Mouse (Mus musculus) embryonic facial prominence, embryonic 14.5 days (tissue): ENCODE data around the gene Leap2. TPM values are rescaled to one million over a fixed set of nuclear protein-coding genes. Genes with fewer than 3 reads are reported as not detected.
A peak's percentile ranks its signal among the peaks of the same experiment; 100 is the strongest.

Experiments
- ATAC-seq: fragments of 200-750 bp; cut with Nextera tagmentation; 2 replicates; pipeline ENCODE4 v1.8.0; 2017; ENCODE audit warnings: low read depth, moderate number of reproducible peaks, moderate TSS enrichment
- DNase-seq: peaks from one replicate; pipeline ENCODE4 v3.0.0-alpha.2; 2015; ENCODE audit warnings: low spot score
- H3K27ac ChIP-seq: fragments of 300-500 bp; sonication (generic); replicated peaks from 2 replicates; pipeline ENCODE4 v1.5.1; 2014; ENCODE audit warnings: low read depth, mild to moderate bottlenecking, low read length, moderate library complexity
- H3K27me3 ChIP-seq: fragments of 300-500 bp; sonication (generic); replicated peaks from 2 replicates; pipeline ENCODE4 v1.6.1; 2014; ENCODE audit warnings: low read length; ENCODE audit not compliant: control insufficient read depth, insufficient read depth
- H3K36me3 ChIP-seq: fragments of 300-500 bp; sonication (generic); 2 replicates; pipeline ENCODE4 v1.6.1; 2014; ENCODE audit warnings: low read length, mixed read lengths; ENCODE audit not compliant: control insufficient read depth, insufficient read depth
- H3K4me1 ChIP-seq: fragments of 300-500 bp; sonication (generic); 2 replicates; pipeline ENCODE4 v1.6.1; 2014; ENCODE audit warnings: antibody characterized with exemption, low read length; ENCODE audit not compliant: control insufficient read depth, insufficient read depth
- H3K4me2 ChIP-seq: fragments of 300-500 bp; sonication (generic); 2 replicates; pipeline ENCODE4 v1.6.1; 2014; ENCODE audit warnings: low read depth, mild to moderate bottlenecking, low read length, moderate library complexity, mixed read lengths
- H3K4me3 ChIP-seq: fragments of 300-500 bp; sonication (generic); 2 replicates; pipeline ENCODE4 v1.5.1; 2014; ENCODE audit warnings: low read depth, mild to moderate bottlenecking, low read length
- H3K9ac ChIP-seq: fragments of 300-500 bp; sonication (generic); 2 replicates; pipeline ENCODE4 v1.6.1; 2014; ENCODE audit warnings: low read depth, mild to moderate bottlenecking, low read length, moderate library complexity, mixed read lengths
- H3K9me3 ChIP-seq: fragments of 300-500 bp; sonication (generic); 2 replicates; pipeline ENCODE4 v1.6.1; 2016; ENCODE audit warnings: low read length; ENCODE audit not compliant: control insufficient read depth
- WGBS: fragments of 180-500 bp; shearing (Covaris S2); extraction: QIAGEN DNeasy Blood & Tissue Kit; methylation state at CpG from one replicate; pipeline ENCODE4 v1.1.7; 2014; 5-methylcytosine and 5-hydroxymethylcytosine counted together
- polyA plus RNA-seq: library from polyadenylated mRNA; unstranded; fragments of >200 nt; fragmentation: Nextera tagmentation; extraction: Ambion mirVana; gene quantifications from 2 replicates; pipeline ENCODE4 v1.2.1, GENCODE M21; 2014

The Leap2 gene
- polyA plus RNA-seq, 1 experiment from 2014 or later: not detected

DNA sequence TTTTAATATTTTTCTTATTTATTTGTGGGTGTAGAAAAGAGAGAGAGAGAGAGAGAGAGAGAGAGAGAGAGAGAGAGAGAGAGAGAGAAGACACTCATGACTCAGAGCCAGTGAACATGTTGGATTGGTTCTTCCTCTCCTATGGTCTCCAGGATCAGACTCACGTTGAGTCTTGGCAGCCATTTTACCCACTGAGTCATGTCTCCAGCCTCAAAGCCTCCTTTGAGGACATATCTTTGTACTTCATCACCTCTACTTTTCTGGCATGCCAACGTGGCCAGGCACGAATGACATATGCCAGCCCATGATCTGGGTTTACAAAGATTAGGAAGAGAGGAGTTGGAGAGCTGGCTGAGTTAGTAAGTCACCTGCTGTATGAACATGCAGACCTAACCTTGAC lies 37.2 kb upstream of the Leap2 start:
- no peaks in the 10 kb centered on the region for H3K9me3 ChIP-seq
- WGBS: 85% methylated on average over 3 of the region's 3 CpGs
- H3K36me3 ChIP-seq: 0 out of 2 replicates have a peak, but pooled peaks cover 4% of the 10 kb centered on the region
- peaks cover 46% of the 10 kb centered on the region for H3K27me3 ChIP-seq
- H3K4me2 ChIP-seq: no peak overlapping the region
- no peak overlapping the region for H3K4me3 ChIP-seq
- H3K27ac ChIP-seq: no peak overlapping the region
- H3K9ac ChIP-seq: no peak overlapping the region
- no peak for ATAC-seq
- peaks cover 16% of the 10 kb centered on the region for H3K4me1 ChIP-seq
- no peak for DNase-seq

DNA sequence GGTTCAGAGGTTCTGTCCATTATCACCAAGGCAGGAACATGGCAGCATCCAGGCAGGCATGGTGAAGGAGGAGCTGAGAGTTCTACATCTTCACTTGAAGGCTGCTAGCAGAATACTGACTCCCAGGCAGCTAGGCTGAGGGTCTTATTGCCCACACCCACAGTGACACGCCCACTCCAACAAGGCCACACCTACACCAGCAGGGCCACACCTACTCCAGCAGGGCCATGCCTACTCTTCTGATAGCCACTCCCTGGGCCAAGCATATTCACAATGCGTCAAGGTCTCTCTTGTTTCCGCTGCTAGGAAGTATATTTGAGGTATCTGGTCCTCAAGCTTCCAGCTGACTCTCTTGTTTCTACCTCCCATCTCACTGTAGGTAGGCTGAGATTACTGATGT lies 36.0 kb upstream of the Leap2 start:
- no peaks in the 10 kb centered on the region for H3K36me3 ChIP-seq
- DNase-seq (no peak), ATAC-seq (no peak)
- no peaks in the 10 kb centered on the region for H3K9me3 ChIP-seq
- WGBS: 62% methylated on average over 3 of the region's 3 CpGs
- H3K27ac ChIP-seq: no peak overlapping the region
- H3K27me3 ChIP-seq: peaks cover 34% of the 10 kb centered on the region
- H3K4me1 ChIP-seq: peaks cover 15% of the 10 kb centered on the region
- no peak overlapping the region for H3K4me3 ChIP-seq
- no peak overlapping the region for H3K4me2 ChIP-seq
- no peak overlapping the region for H3K9ac ChIP-seq

DNA sequence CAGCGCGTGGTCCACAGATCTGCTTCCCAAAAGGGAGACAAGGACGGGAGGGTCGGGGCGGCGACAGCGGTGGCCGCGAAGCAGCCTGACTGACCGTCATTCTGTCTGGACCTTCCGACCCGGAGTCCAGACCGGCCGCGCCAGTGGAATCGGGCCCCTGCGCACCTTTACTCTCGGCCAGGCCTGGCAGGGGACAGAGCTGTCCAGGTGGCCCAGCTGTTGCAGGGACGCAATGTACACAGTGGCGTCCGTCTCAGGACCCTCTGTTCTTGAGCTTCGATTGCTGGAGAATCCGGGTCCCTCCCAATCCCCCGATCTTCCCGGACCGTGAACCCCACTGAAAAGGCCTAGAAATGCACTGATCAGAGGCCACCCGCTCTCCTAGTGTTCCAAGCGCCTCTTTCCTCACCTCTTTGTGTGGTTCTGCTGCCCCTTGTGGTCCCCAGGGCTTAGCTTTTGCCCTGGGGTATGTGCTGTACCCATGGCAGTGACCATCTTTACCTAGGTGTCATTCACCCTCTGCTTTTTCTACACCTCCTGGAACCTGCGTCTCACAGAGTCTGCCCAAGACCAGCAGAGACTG lies 34.5 kb upstream of the Leap2 start:
- WGBS: 8% methylated on average over 19 of the region's 29 CpGs
- Histone ChIP-seq H3K27me3 (peaks cover 19% of the 10 kb centered on the region), H3K36me3 (no peaks in the 10 kb centered on the region), H3K4me3 (peak overlapping the region; percentile 60), H3K4me1 (peaks cover 4% of the 10 kb centered on the region), H3K9me3 (no peaks in the 10 kb centered on the region), H3K9ac (peak overlapping the region; percentile 76), H3K27ac (no peak overlapping the region), H3K4me2 (peak overlapping the region; percentile 89)
- DNase-seq: no peak
- peak; percentile 17; the same call in 1 of the 2 replicates for ATAC-seq

DNA sequence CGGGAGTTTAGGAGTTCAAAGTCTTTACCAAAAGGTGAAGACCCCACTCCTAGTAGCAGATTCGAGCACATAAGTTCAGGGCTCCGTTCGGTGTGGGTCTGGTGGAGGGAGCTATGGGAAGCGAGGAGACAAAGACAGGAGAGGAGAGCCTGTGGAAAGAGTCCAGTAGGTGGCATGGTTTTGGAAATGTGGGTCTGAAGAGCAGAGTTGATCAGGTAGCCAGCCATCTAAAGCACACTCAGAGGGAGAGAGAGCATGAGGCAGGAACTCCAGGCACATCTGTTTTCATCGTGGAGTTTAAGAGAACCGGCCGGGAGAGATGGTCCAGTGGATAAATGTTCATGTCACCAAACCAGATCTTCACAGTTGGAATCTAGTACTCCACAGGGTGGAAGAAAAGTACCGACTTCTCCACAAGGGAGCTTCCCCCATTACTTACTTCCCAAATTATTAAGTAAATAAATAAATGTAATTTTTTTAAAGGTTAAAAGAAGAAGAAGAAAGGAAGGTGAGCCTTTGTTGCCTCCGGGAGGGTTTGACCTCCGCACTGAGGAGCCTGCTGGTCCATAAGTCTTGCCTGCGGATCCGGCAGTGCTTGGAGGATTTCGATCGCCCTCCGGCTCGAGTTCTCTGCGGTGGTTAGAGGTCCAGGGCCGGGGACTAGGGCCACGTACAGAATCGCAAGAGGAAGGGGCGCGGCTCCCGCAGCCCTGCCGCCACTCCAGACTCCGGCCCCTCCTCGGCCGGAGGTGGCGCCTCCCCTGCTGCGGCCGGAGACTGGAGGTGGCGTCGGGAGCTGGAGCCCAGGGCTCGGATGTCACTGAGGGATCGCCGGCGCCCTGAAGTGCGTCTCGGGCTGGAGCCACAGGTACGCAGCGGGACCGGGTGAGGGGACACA lies 33.8 kb upstream of the Leap2 start, which contains the start of the genes Gm10447 and Shroom1:
Gene Gm10447, minus strand, starts transcription at position 637 of the 898 bp plus-strand sequence.
Gene Shroom1, plus strand, starts transcription at position 732 of the 898 bp plus-strand sequence.
- Histone ChIP-seq H3K9me3 (no peaks in the 10 kb centered on the region), H3K27me3 (peaks cover 12% of the 10 kb centered on the region; the same call in 1 of the 2 replicates), H3K4me1 (peaks cover 4% of the 10 kb centered on the region), H3K9ac (peak within 1 kb of the TSS; percentile 76), H3K4me3 (peak within 1 kb of the TSS; percentile 60), H3K4me2 (peak within 1 kb of the TSS; percentile 89), H3K36me3 (no peaks in the 10 kb centered on the region), H3K27ac (no peak within 1 kb of the TSS)
- peak; percentile 73 for DNase-seq
- ATAC-seq: peak; percentile 92
- 7% methylated on average over 18 of the region's 42 CpGs for WGBS

DNA sequence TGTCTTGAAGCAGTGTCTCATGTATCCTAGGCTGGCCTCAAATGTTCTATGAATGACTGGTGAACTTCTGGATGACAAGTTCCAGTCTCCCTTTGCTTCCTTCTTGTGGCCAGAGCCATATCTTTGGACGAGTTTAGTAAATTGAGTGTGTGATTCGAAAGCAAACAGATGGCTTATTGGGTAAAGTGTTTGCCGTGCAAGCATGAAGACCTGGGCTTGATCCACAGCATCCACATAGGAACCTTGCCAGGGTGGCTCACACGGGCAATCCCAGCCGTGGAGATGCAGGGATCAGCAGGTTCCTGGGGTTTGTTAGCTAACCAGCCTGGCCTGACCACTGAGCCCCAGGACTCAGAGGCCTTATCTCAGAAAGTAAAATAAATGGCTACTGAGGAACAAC lies 30.1 kb upstream of the Leap2 start:
- H3K9me3 ChIP-seq: no peaks in the 10 kb centered on the region
- ATAC-seq: no peak
- 84% methylated on average over 5 of the region's 5 CpGs for WGBS

DNA sequence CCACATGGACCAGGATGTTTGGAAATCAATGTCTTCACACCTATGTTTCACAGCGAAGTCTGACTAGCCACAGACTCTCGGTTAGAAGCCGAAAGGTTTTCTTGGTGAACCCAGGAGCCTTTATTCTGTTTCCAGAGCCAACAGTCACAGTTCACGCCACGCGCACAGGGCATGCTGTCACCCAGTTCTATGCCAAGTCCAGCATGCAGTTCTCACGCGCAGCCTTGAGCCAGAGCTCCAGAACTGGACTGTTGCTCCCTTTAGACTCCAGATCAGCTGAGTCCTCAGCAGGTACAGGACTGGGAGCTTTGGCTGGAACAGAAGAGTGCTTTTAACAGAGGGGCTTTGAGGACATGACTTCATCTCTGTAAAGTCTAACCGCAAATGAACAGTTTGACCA lies 29.4 kb upstream of the Leap2 start:
- Histone ChIP-seq H3K27me3 (no peaks in the 10 kb centered on the region), H3K9ac (no peak overlapping the region), H3K4me2 (no peak overlapping the region), H3K4me1 (peaks cover 4% of the 10 kb centered on the region), H3K4me3 (no peak overlapping the region), H3K36me3 (no peaks in the 10 kb centered on the region), H3K9me3 (no peaks in the 10 kb centered on the region), H3K27ac (no peak overlapping the region)
- DNase-seq (no peak), ATAC-seq (no peak)
- WGBS: 96% methylated on average over 9 of the region's 9 CpGs

More for the DNA sequence above, 30.1 kb upstream of the Leap2 start:
- Histone ChIP-seq H3K27me3 (0 out of 2 replicates have a peak, but pooled peaks cover 4% of the 10 kb centered on the region), H3K27ac (no peak overlapping the region), H3K4me2 (no peak overlapping the region), H3K36me3 (no peaks in the 10 kb centered on the region), H3K4me3 (no peak overlapping the region), H3K9ac (no peak overlapping the region), H3K4me1 (peaks cover 4% of the 10 kb centered on the region)
- DNase-seq: no peak

DNA sequence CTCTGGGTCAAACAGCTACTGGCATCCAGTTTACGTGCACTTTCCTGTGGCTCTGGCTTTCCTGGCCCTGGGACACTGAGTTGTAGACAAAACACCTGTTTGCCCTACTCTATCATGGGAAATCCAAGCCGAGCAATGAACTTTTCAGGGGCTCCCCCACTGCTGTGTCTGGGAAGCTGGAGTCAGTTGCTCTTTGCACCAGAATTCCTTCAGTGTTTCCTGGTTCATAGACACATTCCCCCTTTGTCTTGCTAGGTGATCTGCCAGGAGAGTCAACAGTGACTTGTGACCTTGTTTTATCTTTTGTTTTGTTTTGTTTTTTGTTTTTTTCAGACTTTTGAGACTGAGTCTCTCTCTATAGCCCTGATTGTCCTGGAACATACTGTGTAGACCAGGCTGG lies 28.4 kb upstream of the Leap2 start:
- no peaks in the 10 kb centered on the region for H3K27me3 ChIP-seq
- no peak overlapping the region for H3K9ac ChIP-seq
- DNase-seq (no peak), ATAC-seq (no peak)
- H3K4me3 ChIP-seq: no peak overlapping the region
- H3K9me3 ChIP-seq: no peaks in the 10 kb centered on the region
- 67% methylated on average over 2 of the region's 2 CpGs for WGBS
- no peak overlapping the region for H3K4me2 ChIP-seq
- H3K27ac ChIP-seq: no peak overlapping the region
- H3K4me1 ChIP-seq: no peaks in the 10 kb centered on the region; the same call in 1 of the 2 replicates
- no peaks in the 10 kb centered on the region for H3K36me3 ChIP-seq

DNA sequence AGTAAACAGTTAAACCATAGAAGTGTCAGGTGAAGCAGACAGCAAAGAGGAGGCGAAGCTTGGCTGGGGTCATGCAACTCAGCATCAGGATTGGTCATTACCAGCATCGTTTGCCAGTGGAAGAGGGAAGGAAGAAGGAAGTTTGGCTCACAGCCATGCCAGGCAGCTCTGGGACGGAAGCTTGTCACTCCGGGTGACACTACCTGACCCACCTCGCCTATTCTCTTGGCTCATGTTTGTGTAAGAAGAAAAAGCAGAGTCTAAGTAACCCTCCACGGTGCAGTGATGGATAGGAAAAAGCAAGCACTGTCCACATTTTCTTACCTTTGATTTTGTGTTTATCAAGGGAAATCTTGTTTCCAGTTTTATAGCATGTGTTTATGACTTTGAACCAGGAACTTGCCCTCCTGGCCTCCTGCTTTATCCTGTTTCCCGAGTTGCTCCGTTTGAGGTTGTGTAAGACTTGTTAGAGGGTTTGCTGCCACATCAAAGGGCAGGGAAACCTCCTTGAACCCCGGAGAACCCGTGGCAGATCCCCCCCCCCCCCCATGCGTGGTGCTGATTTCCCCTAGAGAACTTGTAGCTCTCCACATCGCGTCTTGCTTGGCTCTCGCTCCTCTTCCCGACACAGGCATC lies 27.2 kb upstream of the Leap2 start:
- Histone ChIP-seq H3K27me3 (no peaks in the 10 kb centered on the region), H3K4me2 (no peak overlapping the region), H3K9ac (no peak overlapping the region), H3K4me1 (no peaks in the 10 kb centered on the region), H3K9me3 (no peaks in the 10 kb centered on the region), H3K36me3 (no peaks in the 10 kb centered on the region), H3K27ac (no peak overlapping the region), H3K4me3 (no peak overlapping the region)
- DNase-seq (no peak), ATAC-seq (no peak)
- 50% methylated on average over 15 of the region's 15 CpGs for WGBS
